Mouse (Mus musculus) megakaryocyte, embryonic 14.5 days (primary cell): Measurements from ENCODE around the gene Fnip2.

ENCODE experiments used
- FLI1 ChIP-seq: IDR thresholded peaks from 2 replicates; pipeline ENCODE4 v1.6.1; 2012; ENCODE audit warnings: low read length, inconsistent platforms, mixed read lengths
- GATA1 ChIP-seq: IDR thresholded peaks from 3 replicates; pipeline ENCODE4 v1.6.1; 2012; ENCODE audit warnings: mixed read lengths, low read length, inconsistent platforms, borderline replicate concordance

DNA sequence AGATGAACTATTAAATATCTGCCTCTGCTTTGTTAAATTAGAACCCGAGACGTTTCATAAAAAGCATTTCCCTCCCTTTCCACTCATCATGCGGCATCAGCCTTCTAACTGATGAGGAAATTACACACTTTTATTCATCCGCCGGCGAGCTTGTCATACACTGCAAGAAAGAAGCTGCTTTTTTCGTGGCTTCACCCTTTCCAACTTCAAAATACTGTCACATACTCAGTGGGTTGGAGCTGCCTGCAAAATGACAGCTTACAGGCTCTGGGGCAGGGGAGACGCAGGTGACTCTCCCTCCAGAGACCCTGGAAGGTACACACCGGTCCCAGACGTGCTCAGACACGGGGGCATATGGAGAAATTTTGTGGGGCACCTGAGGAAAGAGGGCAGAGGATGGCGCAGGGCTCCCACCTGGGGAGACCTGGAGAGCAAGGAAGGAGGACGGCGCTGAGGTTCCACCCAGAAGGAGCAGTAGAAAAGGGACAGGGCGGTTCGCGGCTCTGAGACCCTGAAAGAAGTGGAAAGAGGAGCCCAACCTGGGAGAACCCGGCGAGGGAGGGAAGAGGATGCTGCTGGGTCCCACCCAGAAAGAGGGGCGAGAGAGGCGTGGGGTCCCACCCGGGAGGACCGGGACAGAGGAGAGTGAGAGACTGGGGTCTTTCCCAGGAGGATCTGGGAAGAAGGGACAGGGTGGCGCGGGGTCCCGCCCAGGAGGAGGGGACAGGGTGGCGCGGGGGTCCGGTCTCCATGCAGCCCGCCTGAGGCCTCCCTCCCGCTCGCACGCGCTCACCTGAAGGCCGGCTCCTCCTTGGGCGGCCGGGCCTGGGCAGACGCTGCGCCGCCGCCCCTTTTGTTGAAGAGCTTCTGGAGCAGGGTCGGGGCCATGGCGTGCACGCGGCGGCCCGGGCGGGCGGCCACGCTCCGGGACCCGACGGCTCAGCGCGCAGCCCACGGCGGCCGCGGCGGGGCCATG is 592 bp downstream of the Fnip2 start:
- TF ChIP-seq GATA1 (no peak), FLI1 (no peak)
